Mouse (Mus musculus) brain, embryonic 14.5 days (tissue): ENCODE data around the gene Tac2.

ENCODE experiments used
- CTCF ChIP-seq: fragments of 200-500 bp; IDR thresholded peaks from 2 replicates; pipeline ENCODE4 v1.5.1; 2012; ENCODE audit warnings: inconsistent platforms, mild to moderate bottlenecking, moderate library complexity, borderline replicate concordance; ENCODE audit not compliant: insufficient read depth, insufficient read length; ENCODE audit errors: extremely low read depth
- POLR2A ChIP-seq: fragments of 200-500 bp; IDR thresholded peaks from 2 replicates; pipeline ENCODE4 v1.6.1; 2012; ENCODE audit warnings: mild to moderate bottlenecking, inconsistent platforms, borderline replicate concordance; ENCODE audit not compliant: poor library complexity, insufficient read depth, insufficient read length, severe bottlenecking; ENCODE audit errors: extremely low read depth

- TF ChIP-seq CTCF (no peak), POLR2A (no peak)
These were observed 15.4 kb downstream of the Tac2 start for GRCm38 (mm10) chr10:127739661-127740161.
